Comparison of ENCODE assay signal across 27 mouse cellular contexts in genomic region chr17:35597399-35597798, GRCm38 (mm10). TPM values are rescaled to one million over a fixed set of nuclear protein-coding genes. Genes with fewer than 3 reads are reported as not detected.
DNase-seq lines count a peak whose midpoint lies in the region; ATAC-seq and TF ChIP-seq lines count a peak whose summit lies in the region.
"Had no signal": no experiment of that assay in that cellular context is flagged by ENCODE, and none has a peak within 500 bp of the region (broad histone marks: within the 10 kb centered on the region; RNA-seq: fewer than 3 reads in every experiment).

No protein-coding gene starts in this region.

- TF ChIP-seq CTCF in stomach, postnatal 0 days (IDR thresholded peaks at IDR 0.05; ENCODE audit: low read depth) = no peak

- no peaks in the 10 kb centered on the region for H3K9me3 ChIP-seq in stomach, embryonic 15.5 days
- no peaks in the 10 kb centered on the region for H3K9me3 ChIP-seq in stomach, embryonic 16.5 days (replicated peaks; ENCODE audit: control insufficient read depth, low read length)
- no peaks in the 10 kb centered on the region for H3K9me3 ChIP-seq in stomach, postnatal 0 days (ENCODE audit: control insufficient read depth, low read length)
- H3K9me3 ChIP-seq: G1E had no signal

- H3K27ac ChIP-seq in stomach, embryonic 15.5 days = 0 out of 2 replicates have a peak overlapping the region, but pooled peaks have one; percentile 1
- peak overlapping the region; percentile 63 for H3K27ac ChIP-seq in stomach, embryonic 16.5 days (ENCODE audit: low read length)
- peak overlapping the region; percentile 61; the same call in 1 of the 2 replicates for H3K27ac ChIP-seq in stomach, postnatal 0 days (replicated peaks)

- no peak for TF ChIP-seq EP300 in stomach, postnatal 0 days (optimal IDR thresholded peaks at IDR 0.05)

- ATAC-seq in stomach, embryonic 15.5 days (ENCODE audit: insufficient read depth, low FRiP score, low read depth) = no peak
- ATAC-seq in stomach, embryonic 16.5 days (ENCODE audit: insufficient read depth, low FRiP score) = peak; percentile 64; the same call in 1 of the 2 replicates
- ATAC-seq in stomach, postnatal 0 days (ENCODE audit: low FRiP score, low TSS enrichment) = peak; percentile 87
- no peak for ATAC-seq in erythroid progenitor cell, adult 5-6 weeks (replicated peaks; ENCODE audit: low FRiP score, poor library complexity, severe bottlenecking)
- ATAC-seq: activated CD4-positive, CD25-positive, alpha-beta regulatory T cell, adult 4 months; CD4-positive, CD25-positive, alpha-beta regulatory T cell, adult 4 months; Patski had no signal

- 89% methylated on average over 3 of the region's 3 CpGs for WGBS in stomach, embryonic 15.5 days
- WGBS in stomach, embryonic 16.5 days = 86% methylated on average over 3 of the region's 3 CpGs
- 77% methylated on average over 3 of the region's 3 CpGs for WGBS in stomach, postnatal 0 days

- peak; percentile 49 for DNase-seq in stomach, postnatal 0 days (ENCODE audit: low spot score)
- DNase-seq in left cerebral cortex, adult 9 months (ENCODE audit: low spot score in 2 of 2) = no peak
- DNase-seq in layer of hippocampus, postnatal 25 days (ENCODE audit: extremely low spot score in 1 of 2, low spot score in 1 of 2) = no peak
- DNase-seq: adrenal gland, adult 2 months; adrenal gland, adult 8-10 months; adrenal gland, postnatal 10 days; adrenal gland, postnatal 14 days; adrenal gland, postnatal 25 days; adrenal gland, postnatal 36 days; B cell, adult 2 months; cerebellum, adult 11 months; cerebellum, adult 11-12 months; cerebellum, adult 18-20 months had no signal

- H3K4me3 ChIP-seq in stomach, embryonic 15.5 days (replicated peaks) = no peak overlapping the region
- no peak overlapping the region for H3K4me3 ChIP-seq in stomach, embryonic 16.5 days (replicated peaks; ENCODE audit: low read length)
- no peak overlapping the region for H3K4me3 ChIP-seq in stomach, postnatal 0 days (ENCODE audit: low read depth, low read length)

- no peak overlapping the region for H3K4me2 ChIP-seq in stomach, embryonic 15.5 days
- H3K4me2 ChIP-seq in stomach, embryonic 16.5 days (ENCODE audit: low read depth, low read length) = no peak overlapping the region
- no peak overlapping the region for H3K4me2 ChIP-seq in stomach, postnatal 0 days (replicated peaks; ENCODE audit: low read depth)

- H3K36me3 ChIP-seq in stomach, embryonic 15.5 days = no peaks in the 10 kb centered on the region
- no peaks in the 10 kb centered on the region for H3K36me3 ChIP-seq in stomach, embryonic 16.5 days (ENCODE audit: control insufficient read depth, insufficient read depth, low read length)
- H3K36me3 ChIP-seq in stomach, postnatal 0 days (ENCODE audit: control insufficient read depth, insufficient read depth, low read length) = no peaks in the 10 kb centered on the region
- H3K36me3 ChIP-seq: G1E had no signal

- no peak overlapping the region for H3K9ac ChIP-seq in stomach, embryonic 15.5 days
- no peak overlapping the region for H3K9ac ChIP-seq in stomach, embryonic 16.5 days (ENCODE audit: low read length)
- H3K9ac ChIP-seq in stomach, postnatal 0 days (ENCODE audit: low read length) = no peak overlapping the region

- H3K4me1 ChIP-seq in stomach, embryonic 15.5 days = no peaks in the 10 kb centered on the region
- H3K4me1 ChIP-seq in stomach, embryonic 16.5 days (ENCODE audit: control insufficient read depth, insufficient read depth, low read length) = 0 out of 2 replicates have a peak, but pooled peaks cover 4% of the 10 kb centered on the region
- no peaks in the 10 kb centered on the region for H3K4me1 ChIP-seq in stomach, postnatal 0 days (replicated peaks; ENCODE audit: control insufficient read depth, insufficient read depth)

- no peaks in the 10 kb centered on the region for H3K27me3 ChIP-seq in stomach, embryonic 15.5 days (replicated peaks)
- no peaks in the 10 kb centered on the region for H3K27me3 ChIP-seq in stomach, embryonic 16.5 days (ENCODE audit: control insufficient read depth, insufficient read depth, low read length)
- H3K27me3 ChIP-seq in stomach, postnatal 0 days (ENCODE audit: control insufficient read depth, insufficient read depth, low read length) = no peaks in the 10 kb centered on the region
- H3K27me3 ChIP-seq: Patski had no signal

RNA-seq across cellular contexts. Expression of gene Sfta2, which starts 4.0 kb away (rescaled TPM):
- polyA plus RNA-seq in stomach, embryonic 15.5 days (2015; fragmentation: Nextera tagmentation; extraction: Ambion mirVana) = 10.6 TPM in 2 replicates
- 10.2 and 14.0 TPM in 2 replicates for polyA plus RNA-seq in stomach, embryonic 16.5 days (2015; fragmentation: Nextera tagmentation; extraction: Ambion mirVana)
- 7.6 and 8.6 TPM in 2 replicates for polyA plus RNA-seq in stomach, postnatal 0 days (2015; fragmentation: Nextera tagmentation; extraction: Ambion mirVana)
- total RNA-seq in erythroid progenitor cell, adult 5-6 weeks (2015; ENCODE audit: low replicate concordance) = not detected in 2 replicates
- total RNA-seq in erythroid progenitor cell, adult 5-6 weeks (2017; ENCODE audit: low replicate concordance) = not detected in 2 replicates
- total RNA-seq in layer of hippocampus, postnatal 25 days (2021) = not detected
- total RNA-seq: adrenal gland, adult 18-20 months; adrenal gland, adult 2 months; adrenal gland, adult 8-10 months; adrenal gland, postnatal 10 days; adrenal gland, postnatal 14 days; adrenal gland, postnatal 25 days; adrenal gland, postnatal 36 days; adrenal gland, postnatal 4 days; CH12.LX; ES-E14; G1E; MEL had no signal
- polyA plus RNA-seq: activated CD4-positive, CD25-positive, alpha-beta regulatory T cell, adult 4 months; adrenal gland, adult 2 months; C2C12; CD4-positive, CD25-positive, alpha-beta regulatory T cell, adult 4 months; G1E; Patski had no signal

RNA-seq across cellular contexts. Expression of gene Gm9573, which starts 29.0 kb away (rescaled TPM):
- 0.62 and 0.89 TPM in 2 replicates for polyA plus RNA-seq in stomach, embryonic 15.5 days (2015; fragmentation: Nextera tagmentation; extraction: Ambion mirVana)
- polyA plus RNA-seq in stomach, embryonic 16.5 days (2015; fragmentation: Nextera tagmentation; extraction: Ambion mirVana) = 2.9 and 4.5 TPM in 2 replicates
- 2.6 and 3.9 TPM in 2 replicates for polyA plus RNA-seq in stomach, postnatal 0 days (2015; fragmentation: Nextera tagmentation; extraction: Ambion mirVana)
- total RNA-seq in erythroid progenitor cell, adult 5-6 weeks (2015; ENCODE audit: low replicate concordance) = not detected in 2 replicates
- not detected in 2 replicates for total RNA-seq in erythroid progenitor cell, adult 5-6 weeks (2017; ENCODE audit: low replicate concordance)
- total RNA-seq in layer of hippocampus, postnatal 25 days (2021) = not detected
- total RNA-seq: adrenal gland, adult 18-20 months; adrenal gland, adult 2 months; adrenal gland, adult 8-10 months; adrenal gland, postnatal 10 days; adrenal gland, postnatal 14 days; adrenal gland, postnatal 25 days; adrenal gland, postnatal 36 days; adrenal gland, postnatal 4 days; CH12.LX; ES-E14; MEL had no signal
- polyA plus RNA-seq: activated CD4-positive, CD25-positive, alpha-beta regulatory T cell, adult 4 months; adrenal gland, adult 2 months; brain, embryonic 14.5 days; C2C12; CD4-positive, CD25-positive, alpha-beta regulatory T cell, adult 4 months; G1E; Patski had no signal

RNA-seq across cellular contexts. Expression of gene 2300002M23Rik, which starts 30.1 kb away (rescaled TPM):
- 10.2 and 36.1 TPM in 2 replicates for polyA plus RNA-seq in stomach, embryonic 15.5 days (2015; fragmentation: Nextera tagmentation; extraction: Ambion mirVana)
- 115 and 211 TPM in 2 replicates for polyA plus RNA-seq in stomach, embryonic 16.5 days (2015; fragmentation: Nextera tagmentation; extraction: Ambion mirVana)
- polyA plus RNA-seq in stomach, postnatal 0 days (2015; fragmentation: Nextera tagmentation; extraction: Ambion mirVana) = 234 and 311 TPM in 2 replicates
- total RNA-seq in erythroid progenitor cell, adult 5-6 weeks (2015; ENCODE audit: low replicate concordance) = not detected in 2 replicates
- not detected in 2 replicates for total RNA-seq in erythroid progenitor cell, adult 5-6 weeks (2017; ENCODE audit: low replicate concordance)
- total RNA-seq in layer of hippocampus, postnatal 25 days (2021) = not detected
- total RNA-seq: adrenal gland, adult 18-20 months; adrenal gland, adult 2 months; adrenal gland, adult 8-10 months; adrenal gland, postnatal 10 days; adrenal gland, postnatal 14 days; adrenal gland, postnatal 25 days; adrenal gland, postnatal 36 days; adrenal gland, postnatal 4 days; CH12.LX; MEL had no signal
- polyA plus RNA-seq: activated CD4-positive, CD25-positive, alpha-beta regulatory T cell, adult 4 months; adrenal gland, adult 2 months; brain, embryonic 14.5 days; C2C12; CD4-positive, CD25-positive, alpha-beta regulatory T cell, adult 4 months; G1E; Patski had no signal

RNA-seq across cellular contexts. Expression of gene Cdsn, which starts 45.5 kb away (rescaled TPM):
- 0.31 and 2.1 TPM in 2 replicates for polyA plus RNA-seq in stomach, embryonic 15.5 days (2015; fragmentation: Nextera tagmentation; extraction: Ambion mirVana)
- 7.7 and 24.9 TPM in 2 replicates for polyA plus RNA-seq in stomach, embryonic 16.5 days (2015; fragmentation: Nextera tagmentation; extraction: Ambion mirVana)
- polyA plus RNA-seq in stomach, postnatal 0 days (2015; fragmentation: Nextera tagmentation; extraction: Ambion mirVana) = 106 and 139 TPM in 2 replicates
- not detected in 2 replicates for total RNA-seq in erythroid progenitor cell, adult 5-6 weeks (2015; ENCODE audit: low replicate concordance)
- not detected in 2 replicates for total RNA-seq in erythroid progenitor cell, adult 5-6 weeks (2017; ENCODE audit: low replicate concordance)
- under 1 TPM; 0.20 to 0.70 TPM for total RNA-seq in layer of hippocampus, postnatal 25 days (2021)
- total RNA-seq: G1E had no signal
- polyA plus RNA-seq: activated CD4-positive, CD25-positive, alpha-beta regulatory T cell, adult 4 months; CD4-positive, CD25-positive, alpha-beta regulatory T cell, adult 4 months; G1E had no signal

RNA-seq across cellular contexts. Expression of gene Mucl3, which starts 46.1 kb away (rescaled TPM):
- 19.5 and 29.5 TPM in 2 replicates for polyA plus RNA-seq in stomach, embryonic 15.5 days (2015; fragmentation: Nextera tagmentation; extraction: Ambion mirVana)
- 71.0 and 145 TPM in 2 replicates for polyA plus RNA-seq in stomach, embryonic 16.5 days (2015; fragmentation: Nextera tagmentation; extraction: Ambion mirVana)
- 768 and 930 TPM in 2 replicates for polyA plus RNA-seq in stomach, postnatal 0 days (2015; fragmentation: Nextera tagmentation; extraction: Ambion mirVana)
- not detected in 2 replicates for total RNA-seq in erythroid progenitor cell, adult 5-6 weeks (2015; ENCODE audit: low replicate concordance)
- total RNA-seq in erythroid progenitor cell, adult 5-6 weeks (2017; ENCODE audit: low replicate concordance) = not detected in 2 replicates
- total RNA-seq in layer of hippocampus, postnatal 25 days (2021) = not detected
- total RNA-seq: adrenal gland, adult 18-20 months; adrenal gland, adult 2 months; adrenal gland, adult 8-10 months; adrenal gland, postnatal 10 days; adrenal gland, postnatal 14 days; adrenal gland, postnatal 25 days; adrenal gland, postnatal 36 days had no signal
- polyA plus RNA-seq: adrenal gland, adult 2 months; G1E; Patski had no signal

Comparison
In these comparisons a context has a peak if more than half of its experiments do, and no peak if none do; other contexts are left out.
1. ATAC-seq: peak in stomach, embryonic 16.5 days (single experiment) and stomach, postnatal 0 days (single experiment); none in stomach, embryonic 15.5 days (single experiment) and erythroid progenitor cell, adult 5-6 weeks (single experiment).
2. H3K27ac ChIP-seq: peak in every context shown above with its lines; median percentile 63 in stomach, embryonic 16.5 days; 61 in stomach, postnatal 0 days; 1 in stomach, embryonic 15.5 days.